Mouse (Mus musculus) layer of hippocampus, adult 11-12 months (tissue): ENCODE measurements around the gene Ndufa3.
A peak's percentile ranks its signal among the peaks of the same experiment; 100 is the strongest.
"Not testable (repeated sequence)": the region's sequence is repeated elsewhere in the genome, so short reads cannot be mapped to it uniquely, and the experiment has no call there.

Source experiments
- DNase-seq: peaks from one replicate; pipeline ENCODE4 v3.0.0; 2022; ENCODE audit warnings: low spot score

The Ndufa3 gene

GRCm38 (mm10) chr7:3617242-3617995, at the start of gene Ndufa3:
Gene Ndufa3 (plus strand): TSS chr7:3617373.
- peak; percentile 88 for DNase-seq

GRCm38 (mm10) chr7:3569725-3570124, 47.4 kb upstream of the Ndufa3 start:
- DNase-seq, result no peak

GRCm38 (mm10) chr7:3570580-3570979, 46.6 kb upstream of the Ndufa3 start:
- DNase-seq, result not testable (repeated sequence)

- no peak for DNase-seq
These were observed 45.3 kb upstream of the Ndufa3 start for GRCm38 (mm10) chr7:3571847-3572246.

GRCm38 (mm10) chr7:3574216-3574615, 43.0 kb upstream of the Ndufa3 start:
- peak; percentile 51 for DNase-seq

GRCm38 (mm10) chr7:3576354-3577124, 40.6 kb upstream of the Ndufa3 start:
- no peak for DNase-seq

GRCm38 (mm10) chr7:3578196-3578595, 39.0 kb upstream of the Ndufa3 start:
- no peak for DNase-seq

- DNase-seq, result no peak
These were observed 38.1 kb upstream of the Ndufa3 start for GRCm38 (mm10) chr7:3578952-3579546.

GRCm38 (mm10) chr7:3580029-3580428, 37.1 kb upstream of the Ndufa3 start:
- DNase-seq, result no peak

- no peak for DNase-seq
These were observed 31.4 kb upstream of the Ndufa3 start for GRCm38 (mm10) chr7:3585763-3586162.

GRCm38 (mm10) chr7:3586255-3586654, 30.9 kb upstream of the Ndufa3 start:
- DNase-seq, result no peak

- no peak for DNase-seq
These were observed 29.9 kb upstream of the Ndufa3 start for GRCm38 (mm10) chr7:3587292-3587691.

- DNase-seq, result no peak
These were observed 26.6 kb upstream of the Ndufa3 start for GRCm38 (mm10) chr7:3590550-3590949.

GRCm38 (mm10) chr7:3591534-3591933, 25.6 kb upstream of the Ndufa3 start:
- DNase-seq, result no peak

- no peak for DNase-seq
These were observed 23.3 kb upstream of the Ndufa3 start for GRCm38 (mm10) chr7:3593855-3594254.

GRCm38 (mm10) chr7:3594686-3595085, 22.5 kb upstream of the Ndufa3 start:
- no peak for DNase-seq

- DNase-seq, result no peak
These were observed 22.0 kb upstream of the Ndufa3 start for GRCm38 (mm10) chr7:3595146-3595545.

- DNase-seq, result not testable (repeated sequence)
These were observed 19.4 kb upstream of the Ndufa3 start for GRCm38 (mm10) chr7:3597755-3598154.

- peak; percentile 83 for DNase-seq
These were observed 16.1 kb upstream of the Ndufa3 start for GRCm38 (mm10) chr7:3601119-3601518.

GRCm38 (mm10) chr7:3606798-3607197, 10.4 kb upstream of the Ndufa3 start:
- no peak for DNase-seq

- no peak for DNase-seq
These were observed 9.8 kb upstream of the Ndufa3 start for GRCm38 (mm10) chr7:3607391-3607790.

GRCm38 (mm10) chr7:3608668-3609067, 8.5 kb upstream of the Ndufa3 start:
- no peak for DNase-seq

- DNase-seq, result no peak
These were observed 8.1 kb upstream of the Ndufa3 start for GRCm38 (mm10) chr7:3609082-3609481.
